Mouse (Mus musculus) heart, adult 2 months (tissue): Measurements from ENCODE around the gene Pla2g4a.

Experiments used
- CTCF ChIP-seq: fragments of 200-600 bp; IDR thresholded peaks from 2 replicates; pipeline ENCODE4 v1.8.1; 2022; ENCODE audit warnings: antibody characterized with exemption, mild to moderate bottlenecking, moderate library complexity
- EP300 ChIP-seq: fragments of 200-500 bp; IDR thresholded peaks from 2 replicates; pipeline ENCODE4 v1.6.1; 2011; ENCODE audit warnings: low read depth, low read length, control low read depth; ENCODE audit not compliant: insufficient read depth

DNA sequence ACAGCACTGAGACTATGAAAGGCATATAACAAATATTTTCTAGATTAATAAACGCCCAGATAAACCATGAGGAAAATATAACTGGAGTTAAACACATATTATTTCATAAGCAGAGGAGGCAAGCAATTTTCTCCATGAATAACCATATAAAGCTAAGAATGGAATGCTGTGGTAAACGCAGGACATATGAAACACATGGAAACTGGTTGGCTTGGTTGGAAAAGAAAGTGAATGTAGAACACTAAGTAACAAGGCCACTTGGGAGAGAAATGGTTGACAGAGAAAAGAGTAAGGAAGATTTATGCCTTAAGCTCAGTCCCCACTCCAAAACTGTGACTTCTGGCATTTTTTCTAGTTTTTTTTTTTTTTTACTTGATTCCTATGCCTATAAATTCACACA lies 127.2 kb downstream of the Pla2g4a start:
- no peak for TF ChIP-seq CTCF
- TF ChIP-seq EP300 = no peak
